Mouse (Mus musculus) hindlimb bud, embryonic 11.5 days (tissue): ENCODE data around the gene Ccdc60.
A peak's percentile ranks its signal among the peaks of the same experiment; 100 is the strongest.

Experiments used
- DNase-seq: peaks from one replicate; pipeline ENCODE4 v3.0.0-alpha.2; 2012; ENCODE audit warnings: low read depth, low spot score; ENCODE audit errors: extremely low spot score

Gene Ccdc60

GRCm38 (mm10) chr5:116271511-116272227, 17.1 kb downstream of the Ccdc60 start:
- no peak for DNase-seq

- DNase-seq: no peak
Measured at GRCm38 (mm10) chr5:116269212-116270145, 19.3 kb downstream of the Ccdc60 start.

GRCm38 (mm10) chr5:116262689-116263088, 26.1 kb downstream of the Ccdc60 start:
- no peak for DNase-seq

DNA sequence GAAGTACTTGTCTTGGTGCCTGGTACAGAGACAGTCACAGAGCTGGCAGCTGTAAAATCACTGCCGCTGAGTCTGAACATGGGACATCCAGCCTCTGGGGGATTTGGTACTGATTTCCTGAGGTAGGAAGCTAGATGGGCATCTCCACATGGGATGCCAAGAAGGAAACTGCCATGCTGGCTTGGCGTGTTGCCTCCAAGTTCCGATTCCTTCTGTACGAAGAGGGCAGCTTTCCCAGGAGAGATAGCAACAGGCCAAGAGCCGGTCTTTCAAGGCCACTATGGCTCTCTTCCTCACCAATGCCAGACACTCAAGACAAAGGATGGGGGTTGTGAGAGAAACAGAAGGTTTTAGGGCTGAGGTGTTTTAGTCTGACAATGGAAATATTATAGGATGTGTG, 26.8 kb downstream of the Ccdc60 start:
- DNase-seq: no peak

GRCm38 (mm10) chr5:116260356-116260755, 28.4 kb downstream of the Ccdc60 start:
- no peak for DNase-seq

DNA sequence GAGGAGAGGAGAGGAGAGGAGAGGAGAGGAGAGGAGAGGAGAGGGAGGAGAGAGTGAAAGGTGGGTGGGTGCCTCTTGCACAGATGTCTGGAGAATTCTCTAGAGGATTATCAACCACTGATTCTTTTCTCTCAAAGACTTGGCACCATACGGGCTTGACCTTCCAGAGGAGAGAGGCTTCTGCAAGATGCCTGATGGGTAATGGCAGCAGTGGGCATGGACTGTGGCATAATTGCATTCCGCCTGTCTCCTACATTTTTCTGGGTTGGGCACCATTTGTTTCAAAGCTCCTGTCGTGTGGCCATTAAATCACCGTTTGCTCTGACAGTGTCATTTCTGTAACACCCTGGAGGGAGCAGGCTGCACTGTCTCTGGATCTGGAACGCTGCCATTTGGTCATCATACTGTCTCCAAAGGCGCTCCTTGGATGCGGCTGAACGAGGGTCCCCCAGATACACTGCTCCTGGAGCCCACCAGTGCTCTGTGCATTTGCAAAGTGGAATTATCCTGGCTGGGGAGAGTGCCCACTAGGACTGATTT, 30.4 kb downstream of the Ccdc60 start:
- DNase-seq: no peak

DNA sequence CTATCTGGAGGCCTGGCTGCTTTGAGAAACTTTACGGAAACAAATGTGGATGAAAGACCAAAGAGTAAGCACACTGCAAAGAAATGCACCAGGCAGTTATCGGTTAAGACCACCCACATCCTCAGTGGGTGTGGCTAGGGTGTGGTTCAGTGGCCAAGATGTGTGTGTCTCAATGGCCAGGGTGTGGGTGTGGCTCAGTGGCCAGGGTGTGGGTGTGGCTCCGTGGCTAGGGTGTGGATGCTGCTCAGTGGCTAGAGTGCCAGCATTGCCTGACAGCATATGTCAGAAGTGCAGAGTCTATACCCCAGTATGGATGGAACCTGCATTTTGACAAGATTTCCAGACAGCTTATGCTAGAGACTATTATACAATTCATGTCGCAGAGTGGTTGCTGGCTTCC, 34.9 kb downstream of the Ccdc60 start:
- DNase-seq: no peak

- DNase-seq: no peak
Measured at GRCm38 (mm10) chr5:116252186-116252585, 36.6 kb downstream of the Ccdc60 start.

- no peak for DNase-seq
Measured at GRCm38 (mm10) chr5:116246642-116247041, 42.1 kb downstream of the Ccdc60 start.

DNA sequence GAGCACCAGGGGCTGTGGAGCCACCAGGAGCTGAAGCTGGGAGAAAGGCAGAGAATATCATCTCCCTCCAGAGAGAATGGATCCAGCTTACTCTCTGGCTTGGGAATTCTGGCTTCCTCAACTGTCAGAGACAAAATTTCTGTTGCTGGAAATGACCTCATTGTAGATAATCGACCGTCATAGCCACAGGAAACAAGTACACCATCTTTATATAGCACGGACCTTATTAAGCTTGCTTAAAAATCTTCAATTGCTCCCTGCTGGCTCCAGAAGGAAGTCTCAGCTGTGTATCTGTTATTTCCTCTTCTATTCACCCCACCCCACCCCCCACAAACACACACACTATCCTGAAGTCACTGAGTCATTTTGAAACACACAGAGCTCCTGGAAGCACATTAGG, 44.3 kb downstream of the Ccdc60 start:
- no peak for DNase-seq

DNA sequence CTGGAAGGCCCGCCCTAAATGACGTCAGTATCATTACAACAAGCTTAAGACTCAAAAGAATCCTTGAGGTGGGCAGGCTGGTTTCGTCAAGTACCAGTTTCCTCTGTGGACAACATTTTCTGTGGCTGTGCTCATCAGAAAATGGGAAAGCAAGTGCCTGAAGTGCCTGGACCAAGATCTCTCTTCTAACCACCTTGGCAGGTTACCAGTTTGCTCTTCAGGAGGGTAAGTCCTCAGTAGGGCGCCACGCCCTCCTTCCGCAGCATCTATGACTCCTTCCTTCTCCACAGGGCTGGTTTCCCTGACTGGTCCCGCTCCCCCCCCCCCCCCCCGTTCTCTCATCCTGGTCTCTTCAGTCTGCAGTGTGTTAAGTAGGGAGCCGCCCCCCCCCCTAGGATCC, 45.2 kb downstream of the Ccdc60 start:
- no peak for DNase-seq

DNA sequence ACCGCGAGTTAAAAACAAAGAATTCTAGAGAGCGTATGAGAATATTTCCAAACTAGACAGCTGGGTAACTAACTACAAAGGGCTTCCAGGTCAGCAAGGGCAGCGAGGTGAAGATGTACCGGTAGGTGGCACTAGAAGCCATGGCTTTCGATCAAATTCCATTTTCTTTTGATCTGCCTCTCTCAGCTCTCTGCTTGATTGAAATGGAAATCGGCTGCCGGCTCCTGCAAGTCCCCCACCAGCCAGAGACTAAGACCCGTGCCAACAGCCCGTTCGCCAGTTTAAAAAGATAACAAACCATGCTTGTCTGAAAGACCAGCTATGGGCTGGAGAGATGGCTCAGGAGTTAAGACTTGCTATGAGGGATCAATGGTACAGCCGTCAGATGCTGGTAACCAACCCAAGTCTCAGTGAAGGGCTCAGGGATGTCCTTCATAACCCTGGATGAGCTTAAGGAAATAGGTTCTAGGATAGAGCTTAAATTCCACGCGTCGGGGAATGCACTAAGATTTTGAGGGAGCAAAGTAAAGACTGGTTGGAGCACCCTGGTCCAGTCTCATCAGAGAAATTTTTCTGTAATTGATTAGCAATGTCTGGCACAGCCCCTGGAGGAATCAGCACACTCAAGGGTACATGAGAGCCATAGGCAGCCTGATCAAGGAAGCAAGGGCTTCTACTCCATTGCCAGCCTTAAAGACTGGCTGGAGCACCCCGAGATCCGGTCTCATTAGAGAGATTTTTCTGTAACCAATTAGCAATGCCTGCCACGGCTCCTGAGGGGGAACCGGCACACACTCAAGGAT, 56.7 kb downstream of the Ccdc60 start:
- DNase-seq: peak; percentile 66

GRCm38 (mm10) chr5:116228414-116228813, 60.4 kb downstream of the Ccdc60 start:
- DNase-seq: no peak

DNA sequence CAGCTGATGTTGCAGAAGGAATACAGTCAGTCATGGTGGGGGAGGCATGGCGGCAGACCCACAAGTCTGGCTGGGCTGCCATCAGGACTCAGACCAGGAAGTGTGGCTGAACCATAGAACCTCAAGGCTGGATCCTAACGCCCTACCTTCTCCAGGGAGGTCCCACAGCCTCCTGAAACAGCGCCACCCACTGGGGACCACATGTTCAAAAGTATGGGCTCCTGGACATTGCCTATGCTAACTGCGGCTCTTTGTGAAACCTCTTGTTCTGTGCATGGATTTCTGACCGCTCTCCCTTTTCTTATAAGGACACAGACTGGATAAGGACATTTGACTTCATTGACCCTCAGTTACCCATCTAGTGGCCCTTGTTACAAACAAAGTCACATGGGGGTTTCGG, 64.8 kb downstream of the Ccdc60 start:
- no peak for DNase-seq

DNA sequence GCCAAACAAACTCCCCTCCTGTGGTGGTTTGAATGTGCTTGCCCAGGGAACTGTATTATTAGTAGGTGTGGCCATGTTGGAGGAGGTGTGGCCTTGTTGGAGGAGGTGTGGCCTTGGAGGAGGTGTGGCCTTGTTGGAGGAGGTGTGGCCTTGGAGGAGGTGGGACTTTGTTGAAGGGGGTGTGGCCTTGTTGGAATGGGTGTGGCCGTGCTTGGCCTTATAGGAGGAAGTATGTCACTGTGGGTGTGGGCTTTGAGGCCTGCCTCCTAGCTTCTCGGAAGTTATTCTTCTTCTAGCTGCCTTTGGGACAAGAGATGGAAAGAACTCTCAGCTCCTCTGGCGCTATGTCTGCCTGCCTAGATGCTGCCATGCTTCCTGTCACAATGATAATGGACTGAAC, 66.9 kb downstream of the Ccdc60 start:
- DNase-seq: no peak

GRCm38 (mm10) chr5:116219288-116219687, 69.5 kb downstream of the Ccdc60 start:
- no peak for DNase-seq

DNA sequence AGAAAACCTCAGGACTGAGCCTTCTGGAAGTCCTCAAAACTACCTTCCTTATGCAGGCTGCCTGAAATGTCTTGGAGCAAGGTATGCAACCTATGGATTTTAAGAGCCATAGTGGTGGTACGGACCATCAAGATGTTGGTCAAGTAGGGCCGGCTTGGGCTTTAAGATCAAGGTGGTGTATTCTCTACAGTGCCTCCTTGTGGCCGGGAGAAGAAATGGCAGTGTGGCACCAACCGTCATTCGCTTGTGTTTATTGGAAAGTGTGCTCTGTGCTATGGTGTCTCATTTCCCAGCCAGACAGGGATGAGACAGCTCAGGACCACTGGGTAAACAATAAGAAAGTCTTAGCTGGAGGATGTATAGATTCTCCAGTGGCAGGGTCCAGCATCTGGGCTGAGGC, 76.1 kb downstream of the Ccdc60 start:
- no peak for DNase-seq

DNA sequence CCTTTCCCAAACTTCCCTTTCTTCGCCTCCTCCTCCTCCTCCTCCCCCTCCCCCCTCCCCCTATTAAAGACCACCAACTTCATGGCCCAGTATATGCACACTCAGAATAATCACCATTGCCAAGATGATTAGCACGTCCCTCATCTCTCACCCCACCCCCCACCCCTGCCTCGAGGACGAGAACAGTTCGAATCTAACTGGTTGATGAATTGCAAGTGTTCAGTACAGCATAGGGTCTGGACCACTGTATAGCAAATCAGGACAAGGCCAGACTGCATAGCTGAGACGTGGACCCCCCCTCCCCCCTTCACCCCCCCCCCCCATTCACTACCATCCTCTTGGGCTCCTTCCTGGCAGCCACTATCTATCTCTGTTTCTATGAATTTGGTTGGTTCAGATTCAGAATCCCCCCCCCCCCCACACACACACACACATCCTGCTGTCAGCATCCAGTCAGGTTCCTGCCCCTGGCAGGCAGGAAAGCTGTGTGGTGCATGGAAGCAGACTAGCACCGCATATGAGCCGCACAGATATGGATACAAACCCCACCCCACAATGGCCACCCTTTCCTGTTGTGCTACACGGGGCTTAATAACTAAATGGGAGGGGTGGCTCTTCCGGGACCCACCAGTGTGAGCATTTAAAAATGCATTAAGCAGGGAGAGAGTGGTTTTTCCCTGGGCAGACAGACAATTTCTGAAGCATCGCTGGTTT, 79.2 kb downstream of the Ccdc60 start:
- DNase-seq: no peak

DNA sequence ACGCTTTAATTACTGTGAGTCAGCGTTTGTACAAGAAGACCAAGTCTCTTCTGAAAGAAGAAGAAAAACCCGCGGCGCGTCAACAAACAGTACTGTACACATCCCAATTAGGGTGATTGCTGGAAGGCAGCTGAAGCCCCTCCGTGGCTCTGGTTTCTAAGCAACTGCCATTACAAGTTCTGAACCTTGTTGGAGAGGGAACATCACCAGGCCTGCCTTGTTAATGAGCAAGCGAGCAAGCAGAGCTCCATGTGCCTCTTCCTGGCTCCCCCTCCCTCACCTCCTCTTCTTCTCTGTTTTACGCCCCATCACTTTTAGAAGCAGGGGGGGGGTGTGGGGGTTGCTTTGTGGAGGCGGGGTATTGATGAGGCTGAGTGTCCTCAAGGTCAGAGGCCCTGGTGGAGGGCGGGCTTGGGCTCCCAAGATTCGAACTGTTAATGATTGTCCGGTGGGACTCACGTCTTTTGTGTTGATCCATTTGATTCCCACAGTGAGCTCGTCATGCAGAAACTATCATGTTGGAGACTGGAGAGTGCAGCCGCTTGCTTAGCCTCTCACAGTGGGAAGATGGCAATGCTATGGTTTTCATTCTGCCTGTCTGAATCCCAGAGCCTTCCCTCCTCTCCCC, 79.9 kb downstream of the Ccdc60 start:
- DNase-seq: no peak

DNA sequence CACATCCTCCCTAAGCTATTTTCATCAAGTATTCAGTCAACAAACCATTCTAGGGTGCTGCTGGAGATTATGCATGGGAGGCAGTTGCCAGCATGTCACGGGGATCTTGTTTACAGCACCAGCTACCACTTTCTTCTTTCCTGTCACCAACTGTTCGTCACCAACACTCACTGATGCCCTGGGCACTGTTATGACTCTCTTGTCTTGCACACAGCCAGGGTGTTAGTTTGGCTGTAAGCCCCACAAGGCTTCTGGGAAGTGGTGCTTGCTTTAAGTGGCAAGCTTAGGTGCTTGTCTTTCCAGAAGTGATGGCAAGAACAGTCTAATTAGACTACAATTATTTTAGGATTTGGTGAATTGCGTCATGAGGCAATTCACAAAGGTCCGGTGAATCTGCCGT, 86.1 kb downstream of the Ccdc60 start:
- DNase-seq: no peak
